Mouse (Mus musculus) lung, postnatal 0 days (tissue): ENCODE data around the gene Gstp3. TPM values are rescaled to one million over a fixed set of nuclear protein-coding genes. Genes with fewer than 3 reads are reported as not detected.
"Not testable (repeated sequence)": the region's sequence is repeated elsewhere in the genome, so short reads cannot be mapped to it uniquely, and the experiment has no call there.

Experiments
- ATAC-seq: fragments of 200-750 bp; cut with Nextera tagmentation; 2 replicates; pipeline ENCODE4 v1.8.0; 2017; ENCODE audit warnings: moderate library complexity
- DNase-seq: peaks from one replicate; pipeline ENCODE4 v3.0.0-alpha.2; 2016; ENCODE audit warnings: low spot score
- H3K27ac ChIP-seq: fragments of 300-500 bp; sonication (generic); 2 replicates; pipeline ENCODE4 v1.5.1; 2014; ENCODE audit warnings: antibody characterized with exemption, mild to moderate bottlenecking, low read length, mixed read lengths
- H3K27me3 ChIP-seq: fragments of 300-500 bp; sonication (generic); replicated peaks from 2 replicates; pipeline ENCODE4 v1.6.1; 2014; ENCODE audit warnings: low read length, mixed read lengths; ENCODE audit not compliant: insufficient read depth
- H3K36me3 ChIP-seq: fragments of 300-500 bp; sonication (generic); 2 replicates; pipeline ENCODE4 v1.6.1; 2014; ENCODE audit warnings: low read length, mixed read lengths; ENCODE audit not compliant: insufficient read depth
- H3K4me1 ChIP-seq: fragments of 300-500 bp; sonication (generic); 2 replicates; pipeline ENCODE4 v1.6.1; 2014; ENCODE audit warnings: antibody characterized with exemption, low read depth, low read length, mixed read lengths; ENCODE audit not compliant: insufficient read depth
- H3K4me2 ChIP-seq: fragments of 300-500 bp; sonication (generic); replicated peaks from 2 replicates; pipeline ENCODE4 v1.6.1; 2014; ENCODE audit warnings: low read depth, mild to moderate bottlenecking, low read length, moderate library complexity, mixed read lengths
- H3K4me3 ChIP-seq: fragments of 300-500 bp; sonication (generic); 2 replicates; pipeline ENCODE4 v1.5.1; 2014; ENCODE audit warnings: low read depth, low read length
- H3K9ac ChIP-seq: fragments of 300-500 bp; sonication (generic); replicated peaks from 2 replicates; pipeline ENCODE4 v1.6.1; 2014; ENCODE audit warnings: low read depth, mild to moderate bottlenecking
- H3K9me3 ChIP-seq: fragments of 300-500 bp; sonication (generic); 2 replicates; pipeline ENCODE4 v1.6.1; 2016; ENCODE audit warnings: low read length, mixed read lengths
- CTCF ChIP-seq: IDR thresholded peaks from 2 replicates; pipeline ENCODE4 v1.5.1; 2016; ENCODE audit warnings: antibody characterized with exemption, mild to moderate bottlenecking
- EP300 ChIP-seq: IDR thresholded peaks from 2 replicates; pipeline ENCODE4 v1.6.1; 2016; ENCODE audit warnings: antibody characterized with exemption, mild to moderate bottlenecking, control low read depth
- WGBS: fragments of 180-500 bp; shearing (Covaris S2); extraction: QIAGEN DNeasy Blood & Tissue Kit; methylation state at CpG from one replicate; pipeline ENCODE4 v1.1.7; 2014; 5-methylcytosine and 5-hydroxymethylcytosine counted together
- polyA plus RNA-seq: library from polyadenylated mRNA; unstranded; fragments of >200 nt; fragmentation: Nextera tagmentation; extraction: Ambion mirVana; gene quantifications from 2 replicates; pipeline ENCODE4 v1.2.1, GENCODE M21; 2015

Gstp3 gene
- polyA plus RNA-seq, 1 experiment from 2014 or later: 6.9 TPM

- ATAC-seq (peak; percentile 94), DNase-seq (peak; percentile 93)
- Histone ChIP-seq H3K36me3 (no peaks in the 10 kb centered on the region), H3K27me3 (no peaks in the 10 kb centered on the region), H3K9me3 (no peaks in the 10 kb centered on the region), H3K27ac (peak within 1 kb of the TSS; percentile 64), H3K9ac (peak within 1 kb of the TSS; percentile 51), H3K4me1 (no peaks in the 10 kb centered on the region), H3K4me3 (peak within 1 kb of the TSS; percentile 58), H3K4me2 (peak within 1 kb of the TSS; percentile 80)
- under 1% methylated on average over 26 of the region's 26 CpGs for WGBS
- TF ChIP-seq CTCF (peak; percentile 57), EP300 (no peak)
These were observed 21.6 kb downstream of the Gstp3 start, which contains the start of gene Gstp1 for GRCm38 (mm10) chr19:4037788-4038232. TSS of gene Gstp1 (minus strand) at chr19:4037985.

DNA sequence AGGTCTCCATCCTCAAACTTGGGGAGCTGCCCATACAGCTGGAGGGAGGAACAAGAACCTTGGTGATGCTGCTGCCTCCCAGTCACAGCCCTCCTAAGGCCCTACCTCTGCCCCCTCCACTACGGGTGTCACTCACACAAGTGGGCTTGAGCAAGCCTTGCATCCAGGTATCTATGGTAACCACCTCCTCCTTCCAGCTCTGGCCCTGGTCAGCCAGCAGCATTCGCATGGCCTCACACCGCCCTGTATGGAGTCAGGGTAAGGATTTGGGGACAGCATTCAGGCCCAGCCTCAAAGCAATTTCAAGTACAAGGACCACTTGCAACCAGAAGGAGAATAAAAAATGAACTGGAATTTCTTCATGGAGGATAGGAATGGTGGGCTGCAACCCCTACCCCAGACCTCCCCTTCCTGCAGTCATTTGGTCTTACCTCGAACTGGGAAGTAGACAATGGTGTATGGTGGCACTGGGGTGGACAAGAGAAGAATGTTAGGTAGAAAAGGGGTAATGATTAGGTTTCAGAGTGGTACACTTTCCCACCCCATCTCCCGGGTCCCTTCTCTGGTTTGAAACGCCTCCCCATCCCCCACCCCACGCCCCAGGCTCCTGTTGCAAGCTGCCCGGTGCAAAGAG is 22.1 kb downstream of the Gstp3 start:
- not testable (repeated sequence) for H3K9me3 ChIP-seq, DNase-seq, H3K4me1 ChIP-seq, H3K36me3 ChIP-seq, H3K27me3 ChIP-seq
- Histone ChIP-seq H3K27ac (peak overlapping the region; percentile 64), H3K9ac (peak overlapping the region; percentile 51), H3K4me3 (peak overlapping the region; percentile 58), H3K4me2 (peak overlapping the region; percentile 80)
- ATAC-seq: peak; percentile 28; the same call in 1 of the 2 replicates
- WGBS: 18% methylated on average over 7 of the region's 8 CpGs

DNA sequence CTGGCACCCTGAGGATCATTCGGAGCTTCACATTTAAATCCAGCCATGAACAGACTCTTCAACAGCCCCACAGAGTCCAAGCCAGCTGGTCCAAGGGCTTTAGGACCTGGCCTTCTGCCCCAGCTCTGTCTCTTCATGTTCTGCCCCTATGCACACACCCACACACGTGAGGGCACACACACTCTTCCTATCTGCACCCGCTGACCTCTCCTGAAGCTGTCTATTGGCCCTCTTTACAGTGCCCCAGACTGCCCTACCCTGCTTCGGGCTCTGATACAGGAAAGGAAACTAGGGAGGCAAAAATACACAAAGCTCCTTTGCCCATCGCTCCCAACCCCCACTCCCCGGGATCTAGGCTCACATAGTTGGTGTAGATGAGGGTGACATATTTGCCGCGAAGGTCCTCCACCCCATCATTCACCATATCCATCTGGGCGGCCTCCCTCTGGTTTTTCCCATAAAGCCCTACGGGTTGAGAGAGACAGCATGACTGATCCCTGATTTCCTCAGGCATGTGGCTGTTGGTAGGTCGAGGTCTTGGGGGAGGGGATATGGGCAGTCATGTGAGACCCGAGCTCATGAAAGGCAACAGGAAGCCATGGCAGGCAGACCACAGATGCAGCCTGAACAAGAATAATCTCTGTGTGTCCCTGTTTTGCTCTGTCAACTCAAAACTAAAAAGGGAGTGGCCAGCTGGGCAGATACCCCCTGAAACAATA is 22.9 kb downstream of the Gstp3 start:
- H3K27me3 ChIP-seq: no peaks in the 10 kb centered on the region
- ATAC-seq (no peak), DNase-seq (no peak)
- 67% methylated on average over 12 of the region's 12 CpGs for WGBS
- no peaks in the 10 kb centered on the region for H3K36me3 ChIP-seq
- H3K9me3 ChIP-seq: no peaks in the 10 kb centered on the region
- no peak overlapping the region for H3K4me2 ChIP-seq
- H3K4me3 ChIP-seq: no peak overlapping the region
- H3K9ac ChIP-seq: no peak overlapping the region
- H3K27ac ChIP-seq: no peak overlapping the region
- TF ChIP-seq EP300 (no peak), CTCF (no peak)
- no peaks in the 10 kb centered on the region for H3K4me1 ChIP-seq

GRCm38 (mm10) chr19:4033742-4034141 is 25.6 kb downstream of the Gstp3 start:
- no peak for DNase-seq
- no peaks in the 10 kb centered on the region for H3K4me1 ChIP-seq
- H3K36me3 ChIP-seq: no peaks in the 10 kb centered on the region
- 46% methylated on average over 5 of the region's 5 CpGs for WGBS
- no peak overlapping the region for H3K4me2 ChIP-seq
- H3K9ac ChIP-seq: no peak overlapping the region
- H3K4me3 ChIP-seq: no peak overlapping the region
- no peaks in the 10 kb centered on the region for H3K9me3 ChIP-seq
- no peaks in the 10 kb centered on the region for H3K27me3 ChIP-seq
- H3K27ac ChIP-seq: no peak overlapping the region
- TF ChIP-seq EP300 (no peak), CTCF (no peak)
- no peak for ATAC-seq

GRCm38 (mm10) chr19:4033298-4033697 is 26.1 kb downstream of the Gstp3 start:
- H3K27me3 ChIP-seq: no peaks in the 10 kb centered on the region
- H3K4me3 ChIP-seq: no peak overlapping the region
- TF ChIP-seq EP300 (no peak), CTCF (no peak)
- no peak overlapping the region for H3K9ac ChIP-seq
- 47% methylated on average over 3 of the region's 3 CpGs for WGBS
- ATAC-seq: no peak
- no peaks in the 10 kb centered on the region for H3K4me1 ChIP-seq
- no peak overlapping the region for H3K27ac ChIP-seq
- H3K9me3 ChIP-seq: no peaks in the 10 kb centered on the region
- no peak overlapping the region for H3K4me2 ChIP-seq
- no peak for DNase-seq
- H3K36me3 ChIP-seq: no peaks in the 10 kb centered on the region

DNA sequence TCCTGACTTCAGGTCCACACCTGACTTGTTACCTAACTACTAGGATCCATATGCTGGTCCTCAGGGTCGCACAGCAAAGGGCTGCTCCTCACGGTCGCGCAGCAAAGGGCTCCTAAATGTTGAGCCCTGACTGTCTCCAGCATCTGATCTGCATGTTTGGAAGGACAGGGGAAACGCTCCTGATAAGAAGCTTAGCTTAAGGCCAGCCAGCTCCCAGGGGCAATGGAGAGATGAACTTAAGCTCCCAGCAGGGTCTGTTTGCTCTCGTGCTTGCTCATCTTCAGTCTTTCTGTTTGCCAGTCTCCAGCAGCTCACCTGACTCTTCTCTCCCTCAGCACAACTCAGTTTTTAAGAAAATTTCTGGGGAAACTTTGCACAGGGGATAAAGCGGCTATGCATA is 26.7 kb downstream of the Gstp3 start:
- H3K9me3 ChIP-seq: no peaks in the 10 kb centered on the region
- H3K27me3 ChIP-seq: no peaks in the 10 kb centered on the region
- TF ChIP-seq CTCF (no peak), EP300 (no peak)
- no peak overlapping the region for H3K9ac ChIP-seq
- H3K4me2 ChIP-seq: no peak overlapping the region
- DNase-seq (no peak), ATAC-seq (no peak)
- H3K27ac ChIP-seq: no peak overlapping the region
- no peaks in the 10 kb centered on the region for H3K4me1 ChIP-seq
- 52% methylated on average over 7 of the region's 7 CpGs for WGBS
- H3K36me3 ChIP-seq: no peaks in the 10 kb centered on the region
- H3K4me3 ChIP-seq: no peak overlapping the region
